ENCODE assay signal across 24 mouse cellular contexts in genomic region chr19:37970571-37970970, GRCm38 (mm10).
DNase-seq lines count a peak whose midpoint lies in the region; ATAC-seq and TF ChIP-seq lines count a peak whose summit lies in the region.
"Had no signal": no experiment of that assay in that cellular context is flagged by ENCODE, and none has a peak within 500 bp of the region (broad histone marks: within the 10 kb centered on the region; RNA-seq: fewer than 3 reads in every experiment).

No protein-coding gene starts in this region.

- no peak for TF ChIP-seq EP300 in CH12.LX (IDR thresholded peaks at IDR 0.05; ENCODE audit: low read length)

- in situ Hi-C loops in CH12.LX (cut with MboI; ENCODE audit: low pct_ligation_motif_present, low pct_unique_long_range_greater_than_20kb, low sequenced_read_pairs) = loop anchor here (25.0 kb wide), 1 partner anchor 217 kb away; no protein-coding TSS in a partner anchor

- H3K27me3 ChIP-seq in kidney, embryonic 14.5 days (ENCODE audit: control insufficient read depth, insufficient read depth, low read length) = no peaks in the 10 kb centered on the region
- H3K27me3 ChIP-seq in kidney, embryonic 16.5 days (ENCODE audit: insufficient read depth, low read length) = no peaks in the 10 kb centered on the region
- no peaks in the 10 kb centered on the region for H3K27me3 ChIP-seq in CH12.LX (replicated peaks)
- H3K27me3 ChIP-seq: embryonic facial prominence, embryonic 12.5 days; forebrain, embryonic 13.5 days; forebrain, embryonic 15.5 days; Patski had no signal

- H3K36me3 ChIP-seq in kidney, embryonic 14.5 days (ENCODE audit: control insufficient read depth, insufficient read depth, low read length) = no peaks in the 10 kb centered on the region
- H3K36me3 ChIP-seq in kidney, embryonic 16.5 days (ENCODE audit: insufficient read depth, low read length) = no peaks in the 10 kb centered on the region; the same call in 1 of the 2 replicates
- H3K36me3 ChIP-seq in CH12.LX (replicated peaks in 1 of 2; ENCODE audit: control insufficient read depth in 1 of 2, insufficient read depth in 1 of 2, low read length in 1 of 2) = no peaks in the 10 kb centered on the region
- H3K36me3 ChIP-seq: embryonic facial prominence, embryonic 10.5 days; embryonic facial prominence, embryonic 12.5 days; forebrain, embryonic 15.5 days; G1E had no signal

- ATAC-seq in kidney, embryonic 14.5 days (ENCODE audit: low FRiP score, low TSS enrichment) = no peak
- no peak for ATAC-seq in kidney, embryonic 16.5 days (ENCODE audit: low FRiP score, low TSS enrichment)
- ATAC-seq: activated CD4-positive, CD25-positive, alpha-beta regulatory T cell, adult 4 months; CD4-positive, CD25-positive, alpha-beta regulatory T cell, adult 4 months; forebrain, embryonic 13.5 days; forebrain, embryonic 15.5 days; Patski had no signal

- no peak overlapping the region for H3K9ac ChIP-seq in kidney, embryonic 14.5 days (ENCODE audit: low read depth, low read length)
- H3K9ac ChIP-seq in kidney, embryonic 16.5 days (replicated peaks; ENCODE audit: low read length) = no peak overlapping the region
- H3K9ac ChIP-seq in CH12.LX (ENCODE audit: insufficient read depth, low read depth) = no peak overlapping the region
- H3K9ac ChIP-seq: embryonic facial prominence, embryonic 12.5 days; forebrain, embryonic 13.5 days; forebrain, embryonic 15.5 days had no signal

- no peak for TF ChIP-seq RAD21 in CH12.LX (IDR thresholded peaks at IDR 0.05; ENCODE audit: low read depth, low read length)

- H3K4me3 ChIP-seq in kidney, embryonic 14.5 days (ENCODE audit: low read length) = no peak overlapping the region
- H3K4me3 ChIP-seq in kidney, embryonic 16.5 days (ENCODE audit: low read length) = no peak overlapping the region
- H3K4me3 ChIP-seq in CH12.LX (replicated peaks in 1 of 3; ENCODE audit: low read depth in 2 of 3, low read length in 2 of 3, poor library complexity in 1 of 3) = no peak overlapping the region
- H3K4me3 ChIP-seq: embryonic facial prominence, embryonic 10.5 days; embryonic facial prominence, embryonic 12.5 days; forebrain, embryonic 13.5 days; forebrain, embryonic 15.5 days had no signal

- H3K27ac ChIP-seq in kidney, embryonic 14.5 days (ENCODE audit: low read depth, low read length) = peak overlapping the region; percentile 26; the same call in 1 of the 2 replicates
- H3K27ac ChIP-seq in kidney, embryonic 16.5 days (ENCODE audit: low read length) = peak overlapping the region; percentile 76
- no peak overlapping the region for H3K27ac ChIP-seq in CH12.LX (ENCODE audit: insufficient read depth, low read depth)
- H3K27ac ChIP-seq: embryonic facial prominence, embryonic 10.5 days; embryonic facial prominence, embryonic 12.5 days; forebrain, embryonic 13.5 days; forebrain, embryonic 15.5 days had no signal

- H3K9me3 ChIP-seq in kidney, embryonic 14.5 days (ENCODE audit: control insufficient read depth, low read length) = no peaks in the 10 kb centered on the region
- H3K9me3 ChIP-seq in kidney, embryonic 16.5 days (ENCODE audit: low read length) = no peaks in the 10 kb centered on the region
- H3K9me3 ChIP-seq in CH12.LX (replicated peaks; ENCODE audit: low read length) = no peaks in the 10 kb centered on the region
- H3K9me3 ChIP-seq: embryonic facial prominence, embryonic 10.5 days; embryonic facial prominence, embryonic 12.5 days; forebrain, embryonic 13.5 days; forebrain, embryonic 15.5 days; G1E had no signal

- H3K79me2 ChIP-seq in CH12.LX (replicated peaks; ENCODE audit: control insufficient read depth, extremely low read depth, insufficient read depth, poor library complexity, severe bottlenecking) = no peaks in the 10 kb centered on the region

- 78% methylated on average over 4 of the region's 4 CpGs for WGBS in kidney, embryonic 14.5 days
- WGBS in kidney, embryonic 16.5 days = 75% methylated on average over 4 of the region's 4 CpGs

- no peak overlapping the region for H3K4me2 ChIP-seq in kidney, embryonic 14.5 days (replicated peaks; ENCODE audit: low read depth, low read length)
- H3K4me2 ChIP-seq in kidney, embryonic 16.5 days (replicated peaks; ENCODE audit: low read depth, low read length) = no peak overlapping the region
- H3K4me2 ChIP-seq in CH12.LX (ENCODE audit: insufficient read depth, low read depth, poor library complexity, severe bottlenecking) = no peak overlapping the region
- H3K4me2 ChIP-seq: embryonic facial prominence, embryonic 12.5 days; forebrain, embryonic 13.5 days; forebrain, embryonic 15.5 days had no signal

- H3K4me1 ChIP-seq in kidney, embryonic 14.5 days (ENCODE audit: control insufficient read depth, insufficient read depth, low read length) = no peaks in the 10 kb centered on the region; the same call in 1 of the 2 replicates
- H3K4me1 ChIP-seq in kidney, embryonic 16.5 days (ENCODE audit: insufficient read depth, low read length) = no peaks in the 10 kb centered on the region
- peaks cover 2 to 17% of the 10 kb centered on the region in 2 experiments; a peak in 2 of 4 replicates for H3K4me1 ChIP-seq in CH12.LX (ENCODE audit: control insufficient read depth in 1 of 2, insufficient read depth in 2 of 2)
- H3K4me1 ChIP-seq: embryonic facial prominence, embryonic 10.5 days; embryonic facial prominence, embryonic 12.5 days; forebrain, embryonic 13.5 days; forebrain, embryonic 15.5 days had no signal

- peak; percentile 57 for DNase-seq in heart, adult 11 months
- no peak for DNase-seq in heart, adult 8-10 months (ENCODE audit: low spot score)
- DNase-seq in kidney, postnatal 25 days = no peak
- no peak for DNase-seq in kidney, adult 11 months
- no peak for DNase-seq in CH12.LX (ENCODE audit: extremely low read depth)
- no peak for DNase-seq in left cerebral cortex, adult 11 months (ENCODE audit: low spot score)
- DNase-seq: adrenal gland, adult 8-10 months; adrenal gland, postnatal 14 days; adrenal gland, postnatal 36 days; cerebellum, adult 11-12 months; cerebellum, adult 2 months; cerebellum, adult 9-10 months; cerebellum, postnatal 10 days; cerebellum, postnatal 25 days had no signal

- no peak for TF ChIP-seq POLR2A in CH12.LX (IDR thresholded peaks at IDR 0.05; ENCODE audit: low read depth, low read length)

- TF ChIP-seq CTCF in CH12.LX (conservative IDR thresholded peaks at IDR 0.05 in 1 of 2, IDR thresholded peaks at IDR 0.05 in 1 of 2; ENCODE audit: low read depth in 2 of 2, low read length in 2 of 2) = no peak

- dilution Hi-C loops in CH12.LX (cut with MboI; ENCODE audit: extremely low pct_ligation_motif_present, extremely low pct_unique_long_range_greater_than_20kb, low sequenced_read_pairs) = no loop called here

TF ChIP-seq in CH12.LX, 34 proteins besides CTCF, POLR2A, EP300 and RAD21:
- TF ChIP-seq CHD1 (IDR thresholded peaks at IDR 0.05; ENCODE audit: low read depth, low read length) (no peak), USF1 (IDR thresholded peaks at IDR 0.05; ENCODE audit: low read depth, low read length) (no peak), MAFK (IDR thresholded peaks at IDR 0.05; ENCODE audit: insufficient replicate concordance, low read length) (0 out of 2 replicates have a peak, but pooled peaks have one; percentile 56), ZKSCAN1 (IDR thresholded peaks at IDR 0.05; ENCODE audit: borderline replicate concordance, low read depth, low read length) (no peak)
